Mouse (Mus musculus) G1E (cell line): Measurements from ENCODE around the gene Alg9.

Experiments
- CTCF ChIP-seq: IDR thresholded peaks from 2 replicates; pipeline ENCODE4 v1.5.1; 2012; ENCODE audit warnings: low read depth, low read length, inconsistent platforms, mixed read lengths
- GATA1 ChIP-seq: IDR thresholded peaks from 2 replicates; pipeline ENCODE4 v1.6.1; 2012; ENCODE audit warnings: borderline replicate concordance, low read length, inconsistent platforms, mixed read lengths
- GATA2 ChIP-seq: IDR thresholded peaks from 2 replicates; pipeline ENCODE4 v1.6.1; 2012; ENCODE audit warnings: low read depth, low read length, inconsistent platforms, borderline replicate concordance
- POLR2AphosphoS5 ChIP-seq: IDR thresholded peaks from 2 replicates; pipeline ENCODE4 v1.6.1; 2012; ENCODE audit warnings: low read depth, low read length, inconsistent platforms; ENCODE audit not compliant: insufficient replicate concordance
- TAL1 ChIP-seq: conservative IDR thresholded peaks from 2 replicates; pipeline ENCODE4 v1.6.1; 2012; ENCODE audit warnings: low read depth, low read length, inconsistent platforms, mixed read lengths

DNA sequence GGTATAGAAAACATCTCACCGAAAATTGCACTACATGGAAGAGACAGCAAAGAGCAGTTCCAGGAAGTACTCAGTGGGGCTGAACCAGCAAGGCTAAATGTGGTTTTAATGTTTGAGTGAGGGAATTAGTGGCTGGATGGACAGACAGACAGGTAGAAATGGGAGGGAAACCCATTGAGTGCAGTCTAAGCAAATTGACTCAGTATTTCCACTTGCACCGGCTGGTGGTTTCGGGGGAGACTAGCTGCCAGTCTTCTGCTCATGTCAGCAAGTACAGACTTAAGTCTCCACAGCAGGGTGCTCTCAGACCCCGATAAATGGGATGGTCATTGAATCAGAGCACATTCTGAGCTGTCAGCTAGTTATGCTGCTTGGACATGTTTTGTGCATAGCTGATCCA is 61.3 kb downstream of the Alg9 start:
- TF ChIP-seq CTCF (no peak), TAL1 (no peak), POLR2AphosphoS5 (no peak), GATA1 (no peak), GATA2 (no peak)
